Mouse (Mus musculus) B cell, adult 67 days (primary cell): ENCODE data around the gene Habp4. TPM values are rescaled to one million over a fixed set of nuclear protein-coding genes. Genes with fewer than 3 reads are reported as not detected.

ENCODE experiments used
- total RNA-seq, 2 experiments: library from RNA; stranded (reverse); gene quantifications; 4 replicates each; pipeline ENCODE4 v1.2.4; 2023

Gene Habp4
- total RNA-seq: 10 to 100 TPM; 10.5 to 16.4 TPM

DNA sequence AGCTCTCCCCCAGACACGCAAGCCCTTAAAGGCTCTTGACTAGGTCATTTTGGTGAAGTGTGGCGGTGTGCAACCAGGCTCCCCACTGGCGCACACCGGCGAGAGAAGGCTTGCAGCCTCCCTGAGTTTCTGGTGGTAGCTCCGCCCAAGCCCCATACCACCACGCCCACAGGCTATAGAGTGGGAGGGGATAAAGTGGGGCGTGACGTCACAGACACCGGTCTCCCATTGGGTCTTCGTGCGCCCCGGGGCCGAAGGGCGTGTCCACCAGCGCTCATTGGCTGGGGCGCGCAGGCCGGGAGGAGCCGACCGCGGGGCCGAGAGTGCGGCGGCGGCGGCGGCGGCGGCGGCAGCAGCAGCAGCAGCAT is at the start of gene Habp4:
Gene Habp4 (plus strand): TSS at position 277 of the 368 bp plus-strand sequence.

DNA sequence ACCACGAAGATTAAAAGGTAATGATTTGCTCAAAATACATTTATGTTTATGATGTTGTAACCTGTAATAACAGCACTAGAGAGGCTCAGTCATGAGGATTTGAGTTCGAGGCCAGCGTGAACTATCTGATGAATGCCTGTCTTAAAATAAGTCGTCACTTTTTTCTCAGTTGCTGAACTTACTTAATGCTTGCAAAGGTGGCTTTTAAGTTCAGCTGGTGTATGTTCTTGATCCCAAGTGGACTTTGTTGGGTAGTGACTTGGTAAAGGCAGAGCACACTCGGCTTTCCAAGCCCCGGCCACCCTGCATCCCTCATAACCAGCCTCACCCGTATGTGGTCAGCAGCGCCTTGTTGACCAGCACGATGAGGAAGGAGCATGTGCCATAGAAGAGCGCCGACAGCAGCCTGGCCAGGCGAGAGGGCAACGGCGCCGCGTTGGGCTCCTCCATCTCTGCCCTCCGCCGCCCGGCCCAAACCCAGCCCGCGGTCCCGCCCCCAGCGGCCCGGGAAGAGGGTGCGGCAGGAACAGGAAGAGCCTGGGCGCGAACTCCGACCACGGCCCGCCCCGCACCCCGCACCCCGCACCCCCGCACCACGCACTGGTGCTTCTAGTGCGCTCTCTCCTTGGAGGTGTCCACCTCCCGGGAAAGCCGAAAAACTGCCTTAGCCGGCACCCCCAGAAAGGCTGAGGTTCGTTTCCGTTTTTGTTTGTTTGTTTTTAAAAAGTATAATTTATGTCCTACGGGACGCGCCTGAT is 32.6 kb upstream of the Habp4 start, which contains the start of gene Slc35d2:
Gene Slc35d2 (minus strand): TSS at position 511 of the 758 bp plus-strand sequence.

DNA sequence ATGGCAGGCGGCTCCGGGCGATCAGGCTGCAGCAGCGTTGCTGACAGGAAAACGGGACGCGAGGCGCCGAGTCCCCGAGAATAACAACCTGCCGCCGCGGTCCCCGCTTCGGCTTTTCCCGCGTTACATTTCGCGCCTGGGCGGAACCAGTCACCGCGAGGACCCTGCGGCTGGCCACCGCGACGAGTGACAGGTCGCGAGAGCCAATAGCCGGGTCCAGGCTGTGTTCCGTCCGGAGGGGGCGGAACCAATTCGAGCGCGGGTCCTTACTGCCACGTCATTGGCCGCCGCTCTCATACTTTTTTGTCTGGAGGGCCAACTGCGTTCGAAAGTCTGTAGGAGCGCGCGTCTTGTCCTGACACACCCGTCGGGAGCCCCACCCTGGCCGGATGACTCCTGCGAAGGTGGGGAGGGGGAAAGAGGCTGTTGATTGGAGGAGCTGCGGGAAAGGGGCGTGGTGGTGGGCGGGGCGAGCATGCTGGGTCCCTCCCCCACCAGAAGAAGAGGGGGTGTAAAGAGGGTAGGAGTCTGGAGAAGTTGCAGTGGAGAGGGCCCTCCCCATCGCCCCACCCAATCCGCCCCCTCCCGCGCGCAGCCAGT is 8.4 kb upstream of the Habp4 start, which contains the start of gene Zfp367:
Gene Zfp367 (minus strand): TSS at position 120 of the 600 bp plus-strand sequence.

Other genes starting within 250 kb of the Habp4 start
- not detected for gene Hsd17b3, start 72.6 kb upstream of the Habp4 start, total RNA-seq
- 10 to 100 TPM; 21.7 to 23.4 TPM for gene Slc35d2, start 32.5 kb upstream of the Habp4 start, total RNA-seq
- 10 to 100 TPM; 20.3 to 20.4 TPM for gene Zfp367, start 8.6 kb upstream of the Habp4 start, total RNA-seq
- 1 to 10 TPM; 5.0 TPM for gene Cdc14b, start 113.5 kb downstream of the Habp4 start, total RNA-seq
- 10 to 100 TPM; 33.8 to 38.0 TPM for gene Aaed1, start 150.9 kb downstream of the Habp4 start, total RNA-seq
- gene Ctsl, start 209.1 kb downstream of the Habp4 start, total RNA-seq: 10 to 100 TPM; 10.2 to 14.7 TPM